Mouse (Mus musculus) v-Abl transformed pro-B cells (cell line): ENCODE results near the gene Scamp3.

Source experiments
- in situ Hi-C, 2 experiments: fragments of 400-800 bp; cut with MboI; formaldehyde crosslinking; loops; one replicate each; pipeline ENCODE4 v1.15.1; 2025; ENCODE audit not compliant: unreplicated experiment in 2 of 2

Gene Scamp3

GRCm38 (mm10) chr3:89161786-89162185 is 15.5 kb upstream of the Scamp3 start:
- in situ Hi-C loops, result loop anchor here (5.0 kb wide), 2 partner anchors 36 to 46 kb away; no protein-coding TSS in a partner anchor

- in situ Hi-C loops, result loop anchor here (5.0 kb wide), 2 partner anchors 34 to 44 kb away; no protein-coding TSS in a partner anchor
Measured at GRCm38 (mm10) chr3:89163123-89163522, 14.2 kb upstream of the Scamp3 start.

- in situ Hi-C loops, result loop anchor here (5.0 kb wide), 2 partner anchors 34 to 44 kb away; no protein-coding TSS in a partner anchor
Measured at GRCm38 (mm10) chr3:89163643-89164245, 13.5 kb upstream of the Scamp3 start.

GRCm38 (mm10) chr3:89164506-89165267 is 12.6 kb upstream of the Scamp3 start, which contains the start of gene Clk2:
Gene Clk2, plus strand, starts transcription at chr3:89164795.
- in situ Hi-C loops, result loop anchor here (5.0 kb wide), 2 partner anchors 33 to 43 kb away; no protein-coding TSS in a partner anchor

GRCm38 (mm10) chr3:89165268-89165870 is 11.9 kb upstream of the Scamp3 start:
- in situ Hi-C loops, result no loop called here

- in situ Hi-C loops, result no loop called here
Measured at GRCm38 (mm10) chr3:89166945-89167344, 10.3 kb upstream of the Scamp3 start.

- in situ Hi-C loops, result no loop called here
Measured at GRCm38 (mm10) chr3:89174844-89175243, 2.4 kb upstream of the Scamp3 start.

GRCm38 (mm10) chr3:89175544-89175943 is 1.7 kb upstream of the Scamp3 start:
- in situ Hi-C loops, result no loop called here

GRCm38 (mm10) chr3:89176421-89176820 is 852 bp upstream of the Scamp3 start:
- in situ Hi-C loops, result no loop called here

- in situ Hi-C loops, result no loop called here
Measured at GRCm38 (mm10) chr3:89178107-89178385, 773 bp downstream of the Scamp3 start.

GRCm38 (mm10) chr3:89179056-89179455 is 1.8 kb downstream of the Scamp3 start:
- in situ Hi-C loops, result no loop called here

GRCm38 (mm10) chr3:89181749-89182500 is 4.7 kb downstream of the Scamp3 start:
- in situ Hi-C loops, result no loop called here

- in situ Hi-C loops, result no loop called here
Measured at GRCm38 (mm10) chr3:89182531-89183057, 5.3 kb downstream of the Scamp3 start.

- in situ Hi-C loops, result no loop called here
Measured at GRCm38 (mm10) chr3:89183058-89183958, 6.0 kb downstream of the Scamp3 start, which contains the start of gene Fam189b. Gene Fam189b, plus strand, starts transcription at chr3:89183143.

- in situ Hi-C loops, result no loop called here
Measured at GRCm38 (mm10) chr3:89183959-89184315, 6.7 kb downstream of the Scamp3 start.

- in situ Hi-C loops, result no loop called here
Measured at GRCm38 (mm10) chr3:89187197-89187596, 9.9 kb downstream of the Scamp3 start.

- in situ Hi-C loops, result no loop called here
Measured at GRCm38 (mm10) chr3:89187690-89188477, 10.6 kb downstream of the Scamp3 start.

- in situ Hi-C loops, result no loop called here
Measured at GRCm38 (mm10) chr3:89188478-89188875, 11.2 kb downstream of the Scamp3 start.

GRCm38 (mm10) chr3:89190436-89190835 is 13.2 kb downstream of the Scamp3 start:
- in situ Hi-C loops, result loop anchor here in 1 of 2 experiments (10.0 kb wide), 1 partner anchor 246 kb away; no protein-coding TSS in a partner anchor
